Mouse (Mus musculus) cerebellum, postnatal 25 days (tissue): Measurements from ENCODE around the gene C2cd2l.

Experiments used
- DNase-seq, 2 experiments: peaks; one replicate each; pipeline ENCODE4 v3.0.0; 2021; ENCODE audit warnings: mixed read lengths in 2 of 2

C2cd2l gene

DNA sequence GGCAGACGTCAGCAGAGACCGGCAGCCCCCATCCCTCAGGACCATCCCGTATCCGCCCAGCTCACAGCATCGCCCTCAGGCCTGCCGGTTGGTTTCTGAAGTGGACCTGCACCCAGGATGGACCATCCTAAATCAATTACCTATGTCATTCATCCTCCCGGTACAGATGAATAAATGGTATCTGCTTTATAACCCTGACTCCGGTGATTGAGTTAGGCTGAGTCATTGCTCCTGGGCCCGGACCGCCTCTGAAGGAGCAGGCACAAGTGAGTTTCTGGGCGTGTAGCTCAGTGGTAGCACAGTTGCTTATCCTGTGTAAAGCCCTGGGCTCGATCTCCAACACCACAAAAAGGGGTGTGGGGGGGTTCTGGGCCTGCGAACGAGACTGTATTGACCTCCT, 58.7 kb downstream of the C2cd2l start:
- DNase-seq = no peak
